Mouse (Mus musculus) spleen, postnatal 14 days (tissue): ENCODE measurements around the gene Sncb.

ENCODE experiments used
- DNase-seq, 2 experiments: peaks; one replicate each; pipeline ENCODE4 v3.0.0; 2021 to 2022; ENCODE audit warnings: low spot score in 2 of 2

Sncb gene

GRCm38 (mm10) chr13:54783235-54783634, 16.8 kb upstream of the Sncb start:
- DNase-seq, result no peak

GRCm38 (mm10) chr13:54781086-54781485, 14.7 kb upstream of the Sncb start:
- DNase-seq, result no peak

- DNase-seq, result no peak
Observed at GRCm38 (mm10) chr13:54780592-54780991, 14.2 kb upstream of the Sncb start.

DNA sequence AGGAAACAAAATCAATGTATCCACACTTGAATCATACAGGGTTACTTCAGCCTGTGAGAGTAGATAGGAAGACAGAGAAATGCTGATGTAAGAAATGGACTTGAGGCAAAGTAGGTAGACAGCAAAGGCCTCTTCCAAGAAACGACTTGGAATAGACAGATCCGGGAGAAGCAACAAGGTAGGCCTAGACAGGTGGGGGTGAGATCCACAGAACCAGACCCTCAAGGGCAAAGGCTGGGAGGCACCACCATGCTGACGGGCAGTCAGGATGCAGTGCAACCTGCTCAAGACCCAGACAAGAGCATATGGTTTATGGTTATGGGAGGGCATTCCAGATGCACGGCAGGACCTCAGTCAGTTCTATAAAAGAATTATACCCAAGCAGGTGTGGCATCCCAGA, 617 bp upstream of the Sncb start:
- DNase-seq, result no peak

DNA sequence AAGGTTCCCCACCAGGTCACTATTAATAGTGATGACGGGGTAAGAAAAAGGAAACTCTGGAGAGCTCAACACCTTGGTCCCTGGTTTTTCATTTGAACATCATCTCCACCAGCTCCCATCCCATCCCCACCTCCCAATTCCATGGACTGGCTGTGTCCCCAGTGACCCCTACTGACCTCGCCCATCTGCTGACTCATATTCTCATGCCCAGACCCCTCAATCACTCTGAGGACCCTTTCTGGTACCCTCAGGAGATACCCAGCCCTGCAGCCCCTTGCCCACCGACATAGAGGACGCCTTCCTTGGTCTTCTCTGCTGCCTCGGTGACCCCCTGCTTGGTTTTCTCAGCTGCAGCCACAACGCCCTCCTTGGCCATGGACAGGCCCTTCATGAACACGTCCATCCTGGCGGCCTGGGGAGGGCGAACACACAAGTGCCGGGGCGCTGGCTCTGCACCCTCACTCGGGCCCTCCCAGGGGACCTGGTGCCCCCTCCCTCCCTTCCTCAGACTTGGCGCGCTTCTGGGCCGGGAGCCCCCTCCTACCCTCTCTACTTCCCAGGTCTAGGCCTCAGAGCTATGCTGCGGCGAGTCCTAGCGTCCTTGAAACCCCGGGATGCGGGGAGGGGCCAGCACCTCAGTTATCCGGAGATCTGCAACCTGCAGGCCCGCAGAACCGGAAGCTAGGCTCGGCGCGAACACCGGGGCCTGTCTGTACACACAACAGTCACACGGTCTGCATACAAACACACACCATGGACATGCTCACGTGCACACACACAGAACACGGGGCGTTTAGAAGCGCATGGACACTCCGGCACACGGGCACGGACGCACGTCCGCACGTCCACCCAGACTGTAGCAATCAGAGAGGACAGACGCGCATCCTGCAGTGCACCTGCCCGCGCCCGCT, 859 bp downstream of the Sncb start:
- DNase-seq, result no peak

DNA sequence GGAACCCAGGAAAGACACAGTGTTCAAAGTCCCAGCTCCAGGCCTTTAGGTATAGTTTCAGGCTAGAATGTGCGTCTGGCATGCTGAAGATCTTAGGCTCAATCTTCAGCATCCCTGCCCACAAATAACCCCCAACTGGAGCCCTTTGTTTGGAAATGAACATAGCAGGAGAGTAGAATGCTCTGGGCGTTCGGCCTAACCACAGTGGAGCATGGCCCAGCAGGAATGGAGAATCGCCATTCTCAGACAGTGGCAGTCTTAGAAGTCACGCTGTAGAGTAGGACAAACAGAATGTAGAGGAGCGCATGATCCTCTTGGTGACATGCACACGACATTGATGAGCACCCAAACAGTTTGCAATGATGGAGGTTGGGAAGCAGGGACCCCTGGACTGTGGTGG, 5.5 kb downstream of the Sncb start:
- no peak for DNase-seq

DNA sequence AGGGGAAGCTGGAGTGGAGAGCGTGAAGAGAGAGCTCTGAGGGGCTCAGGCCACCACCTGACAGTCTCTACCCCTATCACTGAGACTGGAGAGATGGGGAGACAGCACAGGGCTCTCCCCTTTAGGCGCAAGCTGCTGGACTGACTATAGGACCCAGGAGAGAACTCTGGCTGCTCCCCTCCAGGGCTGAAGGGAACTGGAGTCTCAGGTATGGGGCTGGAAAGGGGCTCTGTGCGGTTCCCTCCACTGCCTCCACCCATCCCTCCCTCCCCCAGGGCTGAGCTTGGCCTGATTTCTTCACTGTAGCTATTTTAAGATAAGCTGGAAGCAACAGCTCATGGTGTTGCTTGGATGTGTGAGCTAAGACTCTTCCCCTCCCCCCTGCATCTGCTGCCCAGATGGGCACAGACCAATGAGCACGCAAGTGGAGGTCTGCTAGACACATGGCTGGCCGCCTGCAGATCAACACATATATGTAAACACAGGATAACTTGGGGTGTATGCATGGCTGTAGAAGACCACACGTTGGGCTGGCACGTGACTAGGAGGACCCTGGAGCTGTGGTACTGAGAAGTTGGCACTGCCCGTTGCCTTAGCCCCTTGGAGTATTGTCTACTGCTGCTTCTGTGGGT, 6.1 kb downstream of the Sncb start:
- DNase-seq, result no peak

GRCm38 (mm10) chr13:54759496-54759895, 6.9 kb downstream of the Sncb start:
- no peak for DNase-seq

DNA sequence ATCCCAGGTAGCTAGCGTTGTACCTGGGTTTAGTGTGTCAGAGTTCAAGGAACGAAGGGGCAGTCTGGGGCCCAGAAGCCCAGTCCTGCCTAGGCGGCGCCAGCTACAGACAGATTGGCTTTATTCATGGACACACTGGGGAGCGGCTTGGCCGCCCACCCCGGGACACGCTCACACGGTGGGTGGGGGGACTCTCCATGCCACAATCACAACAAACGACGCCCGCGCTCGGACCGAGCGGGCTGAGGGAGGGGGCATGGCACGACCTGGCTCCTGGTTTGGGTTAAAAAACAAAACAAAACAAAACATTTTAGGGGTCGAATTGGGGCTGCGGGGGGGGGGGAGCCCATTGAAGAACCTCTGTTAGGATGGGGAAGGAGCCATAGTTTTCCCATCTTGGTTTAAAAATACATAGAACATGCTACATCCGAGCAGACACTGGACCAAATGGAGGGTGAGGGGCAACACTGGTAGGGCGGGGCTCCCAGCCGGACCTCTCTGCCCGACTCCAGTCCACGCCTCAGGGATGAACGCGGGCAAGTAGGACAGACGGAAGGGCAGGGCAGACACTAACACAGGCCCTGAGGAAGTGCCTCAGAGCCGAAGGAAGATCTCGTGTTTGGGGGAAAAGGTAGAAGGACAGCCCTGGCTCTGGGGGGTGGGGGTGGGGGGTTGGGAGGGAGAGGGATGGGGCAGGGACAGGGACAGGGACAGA, 7.5 kb downstream of the Sncb start:
- DNase-seq, result no peak

DNA sequence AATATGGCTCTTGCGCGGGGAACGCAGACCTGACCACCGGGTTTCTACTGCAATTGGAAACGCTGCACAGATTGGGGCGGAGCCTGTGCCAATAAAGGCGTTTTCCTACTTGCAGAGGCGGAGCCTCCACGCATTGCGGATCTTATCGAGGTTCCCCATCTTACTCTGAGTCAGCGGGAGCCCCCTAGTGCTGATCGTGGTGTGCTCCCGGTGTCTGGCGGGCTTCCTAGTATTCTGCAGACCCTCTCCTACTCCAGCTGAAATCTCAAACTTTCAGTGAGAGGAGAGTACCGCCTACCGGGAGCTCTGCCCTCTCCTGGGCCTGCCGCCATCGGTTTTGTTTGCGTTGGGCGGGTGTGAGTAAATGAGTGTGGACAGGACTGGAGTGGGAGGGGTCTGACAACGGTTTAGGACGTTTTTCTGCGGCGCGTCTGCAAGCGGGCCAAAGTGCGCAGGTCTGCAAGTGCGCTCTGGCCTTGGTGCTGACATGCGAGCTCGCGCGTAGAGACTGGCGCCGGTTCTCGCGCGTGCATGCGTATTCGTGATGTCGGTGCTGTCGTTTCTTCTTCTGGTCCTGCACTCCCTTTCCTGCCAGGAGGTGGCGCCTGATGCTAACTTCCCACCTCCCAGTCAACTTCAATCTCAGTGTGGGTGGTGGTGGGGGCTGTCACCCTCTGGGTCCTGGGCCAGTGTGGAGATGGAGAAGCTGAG, 8.2 kb downstream of the Sncb start:
- DNase-seq, result peak in 1 of 2 experiments; percentile 19

DNA sequence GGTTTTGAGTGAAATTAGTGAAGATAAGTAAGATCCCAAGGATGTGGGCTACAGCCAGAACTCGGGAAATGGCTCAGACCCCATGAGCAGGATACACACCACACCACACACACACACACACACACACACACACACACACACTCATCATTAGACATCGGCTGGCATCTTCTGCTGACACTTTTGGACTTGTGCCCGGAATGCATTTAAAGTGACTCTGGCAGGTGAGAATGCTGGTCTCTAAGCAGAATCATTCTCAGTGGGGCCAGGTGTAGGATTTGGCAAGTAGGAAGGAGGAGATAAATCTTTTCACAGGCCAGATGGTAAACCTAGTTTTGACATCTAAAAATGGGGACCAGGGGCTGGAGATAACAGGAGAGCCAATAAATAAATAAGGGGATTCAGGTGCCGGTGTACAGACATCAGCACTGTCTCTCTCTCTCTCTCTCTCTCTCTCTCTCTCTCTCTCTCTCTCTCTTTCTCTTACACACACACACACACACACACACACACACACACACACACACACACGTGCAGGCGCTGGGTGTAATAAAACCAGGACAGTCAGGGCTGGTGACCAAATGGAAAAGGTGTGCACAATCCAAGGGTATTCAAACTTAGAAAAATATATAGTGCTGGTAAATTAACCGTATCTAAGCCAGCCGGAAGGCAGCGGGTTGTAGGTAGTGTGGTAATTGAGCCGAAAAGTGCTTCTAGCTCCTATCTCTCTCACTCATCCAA, 9.1 kb downstream of the Sncb start:
- no peak for DNase-seq

GRCm38 (mm10) chr13:54756156-54756712, 10.2 kb downstream of the Sncb start:
- no peak for DNase-seq

DNA sequence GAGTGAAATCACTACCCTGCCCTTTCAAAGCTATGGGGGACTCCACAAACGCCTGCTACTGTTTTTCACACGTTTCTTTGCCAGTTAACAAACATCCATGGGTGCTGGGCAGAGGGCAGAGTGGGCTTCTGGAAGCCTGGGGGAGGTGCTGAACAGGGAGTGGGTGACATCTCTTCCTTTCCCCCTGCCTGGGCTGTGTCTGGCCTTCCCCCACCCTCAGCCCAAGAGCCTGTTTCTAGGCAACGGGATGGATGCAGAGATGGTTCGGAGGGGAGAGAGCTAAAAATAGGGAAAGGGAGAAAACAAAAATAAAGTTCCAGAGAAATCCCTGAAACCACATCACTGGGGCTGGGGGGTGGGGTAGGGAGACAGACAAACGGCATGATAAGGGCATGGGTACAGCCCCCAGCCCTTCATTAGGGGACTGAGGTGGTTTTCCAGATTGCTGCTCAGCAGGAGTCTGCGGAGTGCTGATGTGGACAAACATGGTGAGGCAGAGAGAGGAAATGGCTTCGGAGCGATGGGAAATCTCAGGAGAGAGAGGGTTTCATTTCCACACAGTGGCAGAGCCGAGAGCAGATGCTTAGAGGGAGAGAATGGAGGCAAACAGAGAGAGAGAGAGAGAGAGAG, 11.1 kb downstream of the Sncb start:
- no peak for DNase-seq

DNA sequence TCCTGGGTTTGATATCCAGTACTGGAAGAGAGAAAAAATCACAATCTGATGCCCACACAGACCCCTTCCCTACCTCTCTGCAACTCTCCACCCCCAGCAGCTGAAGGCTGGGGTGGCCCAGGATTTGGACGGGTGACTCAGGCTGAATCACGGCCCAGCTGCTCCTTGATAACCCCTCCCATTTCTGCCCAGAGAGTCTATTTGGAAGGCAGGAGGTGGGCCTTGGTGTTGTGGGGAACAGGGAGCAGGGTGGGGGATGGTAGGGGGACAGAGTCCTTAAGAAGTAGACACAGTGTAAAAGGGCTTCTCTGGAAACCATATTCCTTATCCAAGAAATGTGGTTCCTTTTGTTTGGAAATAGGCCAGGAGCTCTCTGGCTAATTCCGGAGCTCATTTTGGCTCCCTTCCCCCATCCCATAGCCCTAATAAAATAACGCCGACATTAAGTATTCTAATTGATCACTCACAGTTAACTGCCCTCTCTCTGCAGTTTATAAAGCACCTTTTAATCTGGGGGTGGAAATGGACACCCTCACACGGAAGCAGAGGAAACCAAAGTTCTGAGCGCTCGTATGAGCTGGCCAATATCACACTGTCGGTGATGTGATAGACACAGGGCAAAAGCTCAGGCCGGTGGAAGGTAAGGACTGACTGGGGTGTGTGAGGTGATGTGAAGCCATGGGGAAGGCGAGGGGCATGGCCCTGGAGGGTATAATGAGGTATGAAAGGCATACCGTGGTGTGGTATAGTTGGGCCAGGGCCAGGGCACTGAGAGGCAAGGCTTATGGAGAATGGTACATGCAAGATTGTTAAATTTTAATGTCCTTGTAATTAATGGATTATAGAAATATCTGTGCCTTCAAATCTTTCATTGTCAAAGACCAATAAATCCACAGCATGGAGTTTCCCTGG, 12.0 kb downstream of the Sncb start:
- no peak for DNase-seq

GRCm38 (mm10) chr13:54753733-54754132, 12.7 kb downstream of the Sncb start:
- no peak for DNase-seq

GRCm38 (mm10) chr13:54752656-54753055, 13.7 kb downstream of the Sncb start:
- no peak for DNase-seq

- no peak for DNase-seq
Observed at GRCm38 (mm10) chr13:54750699-54751098, 15.7 kb downstream of the Sncb start.

GRCm38 (mm10) chr13:54749864-54750411, 16.5 kb downstream of the Sncb start, which contains the start of gene Gprin1:
Gene Gprin1, minus strand, starts transcription at chr13:54749874.
- no peak for DNase-seq
